Mouse (Mus musculus) heart, embryonic 13.5 days (tissue): ENCODE data around the gene Grin2a. TPM values are rescaled to one million over a fixed set of nuclear protein-coding genes. Genes with fewer than 3 reads are reported as not detected.
A peak's percentile ranks its signal among the peaks of the same experiment; 100 is the strongest.

Experiments used
- ATAC-seq: fragments of 200-750 bp; cut with Nextera tagmentation; 2 replicates; pipeline ENCODE4 v1.8.0; 2017; ENCODE audit warnings: moderate TSS enrichment; ENCODE audit not compliant: insufficient number of reproducible peaks, low FRiP score, low TSS enrichment; ENCODE audit errors: extremely low read depth
- H3K27ac ChIP-seq: fragments of 300-500 bp; sonication (generic); replicated peaks from 2 replicates; pipeline ENCODE4 v1.5.1; 2015; ENCODE audit warnings: moderate library complexity, mild to moderate bottlenecking, inconsistent platforms
- H3K27me3 ChIP-seq: fragments of 300-500 bp; sonication (generic); replicated peaks from 2 replicates; pipeline ENCODE4 v1.6.1; 2015; ENCODE audit warnings: mild to moderate bottlenecking, inconsistent platforms
- H3K36me3 ChIP-seq: fragments of 300-500 bp; sonication (generic); 2 replicates; pipeline ENCODE4 v1.6.1; 2015; ENCODE audit warnings: mild to moderate bottlenecking, inconsistent platforms
- H3K4me1 ChIP-seq: fragments of 300-500 bp; sonication (generic); 2 replicates; pipeline ENCODE4 v1.6.1; 2015; ENCODE audit warnings: inconsistent platforms
- H3K4me2 ChIP-seq: fragments of 300-500 bp; sonication (generic); 2 replicates; pipeline ENCODE4 v1.6.1; 2015; ENCODE audit warnings: inconsistent platforms, mild to moderate bottlenecking, moderate library complexity
- H3K4me3 ChIP-seq: fragments of 300-500 bp; sonication (generic); 2 replicates; pipeline ENCODE4 v1.5.1; 2015; ENCODE audit warnings: moderate library complexity, mild to moderate bottlenecking, inconsistent platforms
- H3K9ac ChIP-seq: fragments of 300-500 bp; sonication (generic); 2 replicates; pipeline ENCODE4 v1.6.1; 2015; ENCODE audit warnings: inconsistent platforms, mild to moderate bottlenecking, moderate library complexity
- H3K9me3 ChIP-seq: fragments of 300-500 bp; sonication (generic); 2 replicates; pipeline ENCODE4 v1.6.1; 2016; ENCODE audit warnings: inconsistent platforms
- WGBS: fragments of 180-500 bp; shearing (Covaris S2); methylation state at CpG from one replicate; pipeline ENCODE4 v1.1.7; 2015; ENCODE audit warnings: mixed read lengths; 5-methylcytosine and 5-hydroxymethylcytosine counted together
- polyA plus RNA-seq: library from polyadenylated mRNA; unstranded; fragments of >200 nt; fragmentation: Nextera tagmentation; extraction: Ambion mirVana; gene quantifications from 2 replicates; pipeline ENCODE4 v1.2.1, GENCODE M21; 2015

Gene Grin2a
- polyA plus RNA-seq, 1 experiment from 2014 or later: 0.90 TPM

DNA sequence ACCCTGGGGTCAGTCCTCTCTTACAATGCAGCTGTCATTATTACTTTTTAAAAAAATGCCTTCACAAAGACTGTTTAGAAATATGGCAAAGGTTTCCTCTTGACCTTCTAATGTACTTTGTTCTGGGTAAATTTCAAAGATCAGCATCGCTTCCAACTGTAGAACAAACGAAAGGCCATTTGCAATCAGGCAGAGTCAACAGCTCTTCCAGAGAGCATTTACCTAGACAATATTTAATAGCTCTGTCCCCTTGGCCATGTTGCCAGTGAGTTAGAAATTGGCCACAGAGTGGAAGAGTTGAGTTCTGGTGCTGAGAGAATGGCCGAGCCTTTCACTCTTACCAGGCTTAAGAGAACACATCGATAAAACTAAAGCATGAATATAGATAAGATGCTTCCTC, 314.8 kb downstream of the Grin2a start:
- Histone ChIP-seq H3K4me1 (no peaks in the 10 kb centered on the region), H3K9ac (no peak overlapping the region), H3K27ac (no peak overlapping the region), H3K4me3 (no peak overlapping the region), H3K9me3 (no peaks in the 10 kb centered on the region), H3K27me3 (no peaks in the 10 kb centered on the region), H3K4me2 (no peak overlapping the region), H3K36me3 (no peaks in the 10 kb centered on the region)
- ATAC-seq: no peak
- WGBS: 80% methylated on average over 4 of the region's 4 CpGs

DNA sequence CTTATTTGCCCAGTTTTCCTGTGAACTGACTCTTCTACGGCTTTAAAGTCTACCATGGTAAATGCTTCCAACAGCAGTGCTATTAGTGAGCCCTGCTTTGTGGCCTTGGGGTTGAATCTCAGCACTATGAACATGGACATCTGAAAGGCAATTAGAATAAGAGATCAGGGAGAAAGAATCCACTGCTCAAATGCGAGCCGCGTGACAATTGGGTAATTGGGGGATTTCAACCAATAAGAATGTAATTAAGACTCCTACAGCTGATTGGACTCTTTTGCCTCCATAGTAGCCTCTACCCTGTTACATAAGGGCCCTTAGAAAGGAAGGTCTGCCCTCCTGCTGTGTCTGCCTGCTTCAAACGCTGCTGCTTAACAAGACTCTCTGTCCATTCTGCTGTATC, 315.4 kb downstream of the Grin2a start:
- no peaks in the 10 kb centered on the region for H3K9me3 ChIP-seq
- H3K27ac ChIP-seq: no peak overlapping the region
- H3K36me3 ChIP-seq: no peaks in the 10 kb centered on the region
- no peaks in the 10 kb centered on the region for H3K4me1 ChIP-seq
- H3K4me2 ChIP-seq: no peak overlapping the region
- no peak overlapping the region for H3K9ac ChIP-seq
- WGBS: 76% methylated on average over 5 of the region's 5 CpGs
- no peaks in the 10 kb centered on the region for H3K27me3 ChIP-seq
- H3K4me3 ChIP-seq: no peak overlapping the region
- no peak for ATAC-seq

DNA sequence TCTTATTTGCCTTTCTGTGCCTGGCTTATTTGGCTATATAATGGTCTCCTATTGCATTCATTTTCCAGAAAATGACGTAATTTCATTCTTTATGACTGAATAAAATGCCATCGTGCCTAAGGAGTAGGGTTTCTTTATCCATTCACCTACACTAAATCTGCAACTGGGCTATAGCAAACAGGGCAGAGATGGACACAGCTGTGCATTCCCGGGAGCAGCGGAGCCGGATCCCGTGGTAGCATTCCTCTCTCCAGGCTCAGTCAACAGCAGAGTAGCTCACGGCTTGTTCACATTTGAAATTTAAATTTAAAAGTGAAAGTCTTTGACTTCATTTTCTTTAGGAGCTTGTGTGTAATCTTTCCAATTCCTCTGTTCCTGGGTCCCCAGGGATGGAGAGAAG, 316.6 kb downstream of the Grin2a start:
- Histone ChIP-seq H3K36me3 (no peaks in the 10 kb centered on the region), H3K4me1 (no peaks in the 10 kb centered on the region)

DNA sequence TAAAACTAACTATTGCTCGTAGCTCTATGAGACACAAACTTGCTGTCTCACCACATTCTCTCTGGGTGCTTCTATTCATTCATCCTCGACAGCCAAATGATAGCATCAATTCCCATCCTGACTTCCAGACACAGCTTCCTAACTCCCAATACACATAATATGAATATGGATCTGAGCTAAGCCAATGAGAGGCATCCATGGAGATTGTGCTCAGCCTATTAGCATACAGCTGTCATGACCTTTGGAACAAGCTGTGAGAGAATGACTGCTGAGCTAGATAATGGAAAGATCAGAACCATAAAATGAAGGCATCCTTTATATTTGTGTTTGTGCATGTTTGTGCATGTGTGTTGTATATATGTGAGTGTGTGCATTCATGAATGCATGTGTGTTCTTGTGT, 323.0 kb downstream of the Grin2a start:
- Histone ChIP-seq H3K4me2 (no peak overlapping the region), H3K36me3 (no peaks in the 10 kb centered on the region), H3K4me1 (peaks cover 21% of the 10 kb centered on the region), H3K9ac (no peak overlapping the region), H3K9me3 (no peaks in the 10 kb centered on the region), H3K4me3 (no peak overlapping the region), H3K27ac (no peak overlapping the region), H3K27me3 (no peaks in the 10 kb centered on the region)
- 59% methylated on average over 2 of the region's 2 CpGs for WGBS
- ATAC-seq: no peak

More for the DNA sequence above, 316.6 kb downstream of the Grin2a start:
- 71% methylated on average over 7 of the region's 7 CpGs for WGBS
- ATAC-seq: no peak
- Histone ChIP-seq H3K9ac (no peak overlapping the region), H3K9me3 (no peaks in the 10 kb centered on the region), H3K27me3 (no peaks in the 10 kb centered on the region), H3K4me2 (no peak overlapping the region), H3K4me3 (no peak overlapping the region), H3K27ac (no peak overlapping the region)

DNA sequence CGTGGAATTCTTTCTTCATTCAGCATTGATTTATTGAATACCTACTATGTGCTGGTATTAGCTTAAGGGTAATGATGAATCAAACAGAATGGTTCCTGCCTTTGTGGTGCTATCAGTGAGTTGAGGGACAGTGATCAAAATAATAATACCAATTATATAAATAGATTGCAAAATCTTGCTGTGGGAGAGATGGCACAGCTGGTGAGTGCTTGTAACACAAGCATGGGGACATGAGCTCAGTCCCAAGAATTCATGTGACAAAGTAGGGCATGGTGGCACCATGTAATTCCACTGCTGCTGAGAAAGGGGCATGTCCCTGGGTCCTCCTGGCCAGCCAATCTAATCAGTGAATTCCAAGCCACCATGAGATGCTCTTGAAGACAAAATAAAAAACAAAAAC, 324.1 kb downstream of the Grin2a start:
- Histone ChIP-seq H3K4me3 (no peak overlapping the region), H3K4me1 (peaks cover 21% of the 10 kb centered on the region), H3K36me3 (no peaks in the 10 kb centered on the region), H3K9me3 (no peaks in the 10 kb centered on the region), H3K27ac (peak overlapping the region; percentile 59), H3K4me2 (0 out of 2 replicates have a peak overlapping the region, but pooled peaks have one; percentile 18), H3K27me3 (no peaks in the 10 kb centered on the region), H3K9ac (no peak overlapping the region)
- ATAC-seq: no peak
- WGBS: 56% methylated on average over 1 of the region's 1 CpGs

DNA sequence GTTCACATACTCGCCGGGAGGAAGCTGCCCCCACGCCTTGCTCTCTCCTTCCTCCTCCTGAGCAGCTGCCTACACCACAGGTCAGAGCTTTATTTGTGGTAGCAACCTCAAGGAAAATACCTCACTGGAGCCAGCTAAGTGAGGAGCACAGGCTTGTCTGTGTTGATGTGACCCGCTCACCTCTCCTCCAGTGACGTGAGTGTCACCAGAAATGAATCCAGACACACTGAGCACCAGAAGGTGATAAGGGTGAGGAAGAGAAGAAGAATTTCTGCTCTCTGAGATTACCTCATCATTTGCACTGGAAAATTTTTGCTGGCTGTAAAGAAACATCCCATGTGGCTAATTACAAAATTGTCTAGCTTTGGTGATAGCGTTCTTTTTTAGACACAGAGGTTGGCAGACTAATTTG, 324.6 kb downstream of the Grin2a start:
- WGBS: 17% methylated on average over 6 of the region's 6 CpGs
- H3K4me1 ChIP-seq: peaks cover 21% of the 10 kb centered on the region
- peak overlapping the region; percentile 59 for H3K27ac ChIP-seq
- no peaks in the 10 kb centered on the region for H3K9me3 ChIP-seq
- no peak overlapping the region for H3K9ac ChIP-seq
- H3K27me3 ChIP-seq: no peaks in the 10 kb centered on the region
- no peaks in the 10 kb centered on the region for H3K36me3 ChIP-seq
- H3K4me2 ChIP-seq: 0 out of 2 replicates have a peak overlapping the region, but pooled peaks have one; percentile 18
- no peak; the same call in 1 of the 2 replicates for ATAC-seq
- no peak overlapping the region for H3K4me3 ChIP-seq

DNA sequence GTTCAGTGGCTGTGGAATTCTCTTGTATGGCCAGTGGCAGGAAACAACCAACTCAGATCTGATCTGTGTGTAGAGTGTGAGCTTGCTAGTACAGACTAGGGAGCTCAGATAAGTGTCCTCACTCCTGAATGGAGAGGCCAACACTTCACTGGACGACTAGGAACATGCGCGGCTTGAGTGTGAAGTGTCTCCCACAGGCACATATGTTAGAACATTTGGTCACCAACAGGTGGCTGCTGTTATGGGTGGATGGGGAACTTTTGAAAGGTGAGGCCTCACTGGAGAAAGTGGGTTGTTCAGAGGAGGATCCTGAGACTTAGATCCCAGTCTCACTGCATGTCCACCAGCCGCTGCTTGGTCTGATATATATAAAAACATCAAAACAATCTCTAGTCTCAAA, 329.5 kb downstream of the Grin2a start:
- H3K36me3 ChIP-seq: no peaks in the 10 kb centered on the region
- ATAC-seq: no peak
- H3K27me3 ChIP-seq: no peaks in the 10 kb centered on the region
- no peak overlapping the region for H3K4me3 ChIP-seq
- H3K4me2 ChIP-seq: no peak overlapping the region
- 77% methylated on average over 4 of the region's 4 CpGs for WGBS
- H3K27ac ChIP-seq: no peak overlapping the region
- H3K9me3 ChIP-seq: no peaks in the 10 kb centered on the region
- H3K4me1 ChIP-seq: peaks cover 23% of the 10 kb centered on the region
- no peak overlapping the region for H3K9ac ChIP-seq

DNA sequence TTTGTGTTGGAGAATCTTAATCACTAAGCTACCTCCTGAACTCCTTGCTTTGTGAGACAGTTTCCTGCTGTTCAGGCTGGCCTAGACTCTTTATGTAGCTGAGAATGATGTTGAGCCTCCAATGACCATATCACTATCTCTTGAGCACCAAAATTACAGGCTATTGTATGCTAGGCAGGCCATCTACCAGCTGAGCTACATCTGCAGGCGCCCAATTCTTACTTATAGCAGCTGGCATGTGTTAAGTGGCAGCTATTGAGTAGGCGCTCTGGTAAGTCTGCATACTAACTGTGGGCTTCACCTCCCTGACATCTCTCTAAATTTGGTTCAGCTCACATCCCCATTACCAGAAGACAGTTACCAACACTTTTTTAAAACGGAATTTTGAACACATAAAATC, 331.3 kb downstream of the Grin2a start:
- no peak overlapping the region for H3K9ac ChIP-seq
- 51% methylated on average over 3 of the region's 3 CpGs for WGBS
- no peak overlapping the region for H3K4me2 ChIP-seq
- H3K36me3 ChIP-seq: no peaks in the 10 kb centered on the region
- no peak for ATAC-seq
- no peaks in the 10 kb centered on the region for H3K9me3 ChIP-seq
- no peak overlapping the region for H3K27ac ChIP-seq
- H3K27me3 ChIP-seq: no peaks in the 10 kb centered on the region
- H3K4me1 ChIP-seq: peaks cover 10% of the 10 kb centered on the region; the same call in 1 of the 2 replicates
- H3K4me3 ChIP-seq: no peak overlapping the region

DNA sequence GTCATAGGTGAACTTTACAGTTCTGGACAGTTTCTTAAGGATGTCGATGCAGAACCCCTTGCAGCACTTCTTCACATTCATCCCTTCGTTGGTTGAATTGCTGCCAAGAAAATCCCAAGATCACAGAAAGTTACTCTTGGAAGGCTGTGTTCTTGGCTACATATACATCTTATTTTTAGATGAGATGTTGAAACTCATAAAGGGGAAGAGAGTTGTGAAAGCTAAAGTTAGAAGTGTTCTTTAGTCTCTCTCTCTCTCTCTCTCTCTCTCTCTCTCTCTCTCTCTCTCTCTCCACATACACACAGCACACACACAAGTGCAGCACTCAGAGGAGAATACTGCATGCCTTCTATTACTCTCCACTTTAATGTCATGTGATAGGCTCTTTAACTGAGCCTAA, 331.9 kb downstream of the Grin2a start:
- no peak overlapping the region for H3K9ac ChIP-seq
- no peak overlapping the region for H3K4me3 ChIP-seq
- H3K27ac ChIP-seq: no peak overlapping the region
- 51% methylated on average over 2 of the region's 2 CpGs for WGBS
- H3K4me1 ChIP-seq: peaks cover 10% of the 10 kb centered on the region; the same call in 1 of the 2 replicates
- H3K27me3 ChIP-seq: no peaks in the 10 kb centered on the region
- H3K9me3 ChIP-seq: no peaks in the 10 kb centered on the region
- no peaks in the 10 kb centered on the region for H3K36me3 ChIP-seq
- ATAC-seq: no peak
- H3K4me2 ChIP-seq: no peak overlapping the region

DNA sequence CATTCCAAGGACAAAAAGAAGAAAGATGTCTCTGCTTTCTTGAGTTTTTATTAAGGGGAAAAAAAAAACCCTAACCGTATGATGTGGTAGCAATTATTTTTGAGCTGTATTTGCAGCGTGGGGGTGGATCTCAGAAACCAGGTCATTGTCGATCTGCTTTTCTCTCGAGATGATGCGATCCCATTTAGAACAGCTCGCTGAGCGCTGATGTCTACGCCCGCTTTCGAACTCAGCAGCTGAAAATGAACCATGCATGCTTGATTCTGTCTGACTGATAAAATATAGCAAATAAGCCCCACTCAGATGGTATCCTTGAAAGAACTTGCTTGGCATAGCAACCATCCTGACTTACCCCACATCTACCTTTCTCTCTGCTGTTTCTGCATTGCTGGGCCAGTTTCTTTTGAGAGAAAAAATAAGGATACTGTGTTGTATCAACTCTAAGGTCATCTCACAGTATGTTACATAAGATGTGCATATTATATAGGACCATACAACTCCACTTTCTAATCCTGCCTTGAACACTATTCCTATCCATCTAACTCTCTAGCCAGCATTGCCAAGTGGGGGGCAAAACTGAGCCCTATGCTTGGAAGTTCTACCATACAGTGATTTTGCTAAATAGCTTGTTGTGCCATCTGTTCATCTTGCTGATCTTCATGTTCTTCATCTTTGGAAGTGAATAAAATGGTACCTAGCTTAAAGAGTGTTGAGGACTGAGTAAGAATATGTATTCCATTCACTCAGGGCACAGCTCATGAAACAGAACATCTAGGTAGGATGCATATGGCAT, 369.5 kb downstream of the Grin2a start:
- no peak overlapping the region for H3K4me3 ChIP-seq
- H3K27me3 ChIP-seq: no peaks in the 10 kb centered on the region
- 87% methylated on average over 10 of the region's 10 CpGs for WGBS
- no peak for ATAC-seq
- H3K4me1 ChIP-seq: no peaks in the 10 kb centered on the region
- no peak overlapping the region for H3K27ac ChIP-seq
- no peak overlapping the region for H3K4me2 ChIP-seq
- no peaks in the 10 kb centered on the region for H3K9me3 ChIP-seq
- no peak overlapping the region for H3K9ac ChIP-seq
- no peaks in the 10 kb centered on the region for H3K36me3 ChIP-seq

DNA sequence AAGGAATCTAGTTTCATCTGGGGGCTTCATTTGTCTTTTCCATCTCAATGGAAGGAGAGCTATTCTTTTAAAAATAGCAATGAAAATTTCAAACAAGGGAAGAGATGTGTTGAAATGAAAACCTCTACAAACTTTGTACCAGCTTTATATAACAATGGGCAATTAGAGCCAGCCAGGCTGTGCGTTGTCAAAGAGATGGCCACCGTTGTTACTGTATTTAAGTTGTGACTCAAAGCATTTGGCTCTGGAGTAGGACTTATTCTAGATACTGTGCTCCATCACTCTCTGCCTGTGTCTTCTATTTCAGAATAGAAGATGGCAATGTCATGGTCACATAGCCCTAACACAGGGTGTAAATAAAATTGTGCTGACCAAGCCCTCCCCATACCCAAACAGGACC, 371.0 kb downstream of the Grin2a start:
- 92% methylated on average over 2 of the region's 2 CpGs for whole genome bisulfite sequencing
- H3K4me3 ChIP-seq: no peak overlapping the region
- H3K4me2 ChIP-seq: no peak overlapping the region
- no peak overlapping the region for H3K9ac ChIP-seq
- ATAC-seq: no peak
- H3K27me3 ChIP-seq: no peaks in the 10 kb centered on the region
- H3K36me3 ChIP-seq: no peaks in the 10 kb centered on the region
- H3K4me1 ChIP-seq: no peaks in the 10 kb centered on the region
- H3K9me3 ChIP-seq: no peaks in the 10 kb centered on the region
- no peak overlapping the region for H3K27ac ChIP-seq

DNA sequence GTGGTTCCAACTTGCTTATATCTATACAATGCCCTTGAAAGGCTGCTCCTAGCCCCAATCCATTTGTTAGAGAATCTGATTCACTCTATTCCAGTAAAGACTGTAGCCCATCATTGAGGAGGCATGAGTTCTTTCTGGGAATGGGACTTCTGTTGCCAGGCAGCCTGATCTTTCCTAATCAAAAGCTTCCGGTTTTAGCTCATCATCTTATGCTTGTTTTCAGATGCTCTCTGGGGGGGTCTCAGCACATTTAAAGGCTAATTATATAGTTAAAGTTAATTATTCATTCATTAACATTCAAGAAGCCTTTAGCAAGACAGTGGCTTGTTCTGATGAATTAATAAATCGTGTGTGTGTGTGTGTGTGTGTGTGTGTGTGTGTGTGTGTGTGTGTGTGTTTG, 377.2 kb downstream of the Grin2a start:
- Histone ChIP-seq H3K9ac (no peak overlapping the region), H3K27me3 (no peaks in the 10 kb centered on the region), H3K36me3 (no peaks in the 10 kb centered on the region), H3K9me3 (no peaks in the 10 kb centered on the region), H3K4me1 (no peaks in the 10 kb centered on the region), H3K4me3 (no peak overlapping the region), H3K4me2 (no peak overlapping the region), H3K27ac (no peak overlapping the region)
- ATAC-seq: no peak
- 67% methylated on average over 2 of the region's 2 CpGs for WGBS
